Mouse (Mus musculus) kidney, embryonic 14.5 days (tissue): ENCODE results near the gene Pih1h3b. TPM values are rescaled to one million over a fixed set of nuclear protein-coding genes. Genes with fewer than 3 reads are reported as not detected.

Experiments
- ATAC-seq: fragments of 200-750 bp; cut with Nextera tagmentation; 2 replicates; pipeline ENCODE4 v1.8.0; 2017; ENCODE audit warnings: moderate number of reproducible peaks, mild to moderate bottlenecking, moderate TSS enrichment, moderate library complexity; ENCODE audit not compliant: low FRiP score, low TSS enrichment
- H3K27ac ChIP-seq: fragments of 300-500 bp; sonication (generic); 2 replicates; pipeline ENCODE4 v1.5.1; 2014; ENCODE audit warnings: low read depth, mild to moderate bottlenecking, low read length, moderate library complexity, mixed read lengths
- H3K27me3 ChIP-seq: fragments of 300-500 bp; sonication (generic); 2 replicates; pipeline ENCODE4 v1.6.1; 2014; ENCODE audit warnings: mild to moderate bottlenecking, low read length; ENCODE audit not compliant: control insufficient read depth, insufficient read depth
- H3K36me3 ChIP-seq: fragments of 300-500 bp; sonication (generic); 2 replicates; pipeline ENCODE4 v1.6.1; 2014; ENCODE audit warnings: low read length, mixed read lengths; ENCODE audit not compliant: control insufficient read depth, insufficient read depth
- H3K4me1 ChIP-seq: fragments of 300-500 bp; sonication (generic); 2 replicates; pipeline ENCODE4 v1.6.1; 2014; ENCODE audit warnings: low read length, mixed read lengths; ENCODE audit not compliant: control insufficient read depth, insufficient read depth
- H3K4me2 ChIP-seq: fragments of 300-500 bp; sonication (generic); replicated peaks from 2 replicates; pipeline ENCODE4 v1.6.1; 2014; ENCODE audit warnings: low read depth, mild to moderate bottlenecking, low read length
- H3K4me3 ChIP-seq: fragments of 300-500 bp; sonication (generic); 2 replicates; pipeline ENCODE4 v1.5.1; 2014; ENCODE audit warnings: mild to moderate bottlenecking, low read length
- H3K9ac ChIP-seq: fragments of 300-500 bp; sonication (generic); 2 replicates; pipeline ENCODE4 v1.6.1; 2014; ENCODE audit warnings: low read depth, mild to moderate bottlenecking, low read length, moderate library complexity
- H3K9me3 ChIP-seq: fragments of 300-500 bp; sonication (generic); 2 replicates; pipeline ENCODE4 v1.6.1; 2016; ENCODE audit warnings: low read length; ENCODE audit not compliant: control insufficient read depth
- WGBS: fragments of 180-500 bp; shearing (Covaris S2); extraction: QIAGEN DNeasy Blood & Tissue Kit; methylation state at CpG from one replicate; pipeline ENCODE4 v1.1.7; 2014; 5-methylcytosine and 5-hydroxymethylcytosine counted together
- polyA plus RNA-seq: library from polyadenylated mRNA; unstranded; fragments of >200 nt; fragmentation: Nextera tagmentation; extraction: Ambion mirVana; gene quantifications from 2 replicates; pipeline ENCODE4 v1.2.1, GENCODE M21; 2014

Pih1h3b gene
- not detected in 2 replicates for polyA plus RNA-seq

- peak; percentile 80 for ATAC-seq
- H3K4me2 ChIP-seq = peak within 1 kb of the TSS; percentile 37
- H3K9me3 ChIP-seq = peaks cover 10% of the 10 kb centered on the region
- 36% methylated on average over 64 of the region's 64 CpGs for whole genome bisulfite sequencing
- peaks cover 16% of the 10 kb centered on the region; the same call in 1 of the 2 replicates for H3K27me3 ChIP-seq
- H3K4me3 ChIP-seq = peak within 1 kb of the TSS; percentile 31
- H3K4me1 ChIP-seq = no peaks in the 10 kb centered on the region
- no peak within 1 kb of the TSS for H3K27ac ChIP-seq
- no peaks in the 10 kb centered on the region for H3K36me3 ChIP-seq
- no peak within 1 kb of the TSS for H3K9ac ChIP-seq
These were observed at the start of gene Pih1h3b, which contains the start of gene Nup62cl for GRCm38 (mm10) chrX:140062135-140062975. TSS of gene Pih1h3b (plus strand) at chrX:140062879. TSS of gene Nup62cl (minus strand) at chrX:140062712.

GRCm38 (mm10) chrX:140060886-140061874 is 1.5 kb upstream of the Pih1h3b start:
- H3K4me3 ChIP-seq = peak overlapping the region; percentile 31
- H3K27ac ChIP-seq = no peak overlapping the region
- H3K9ac ChIP-seq = no peak overlapping the region
- H3K4me1 ChIP-seq = no peaks in the 10 kb centered on the region
- no peaks in the 10 kb centered on the region for H3K36me3 ChIP-seq
- peaks cover 16% of the 10 kb centered on the region; the same call in 1 of the 2 replicates for H3K27me3 ChIP-seq
- peak overlapping the region; percentile 35 for H3K4me2 ChIP-seq
- 37% methylated on average over 75 of the region's 90 CpGs for WGBS
- peak; percentile 52; the same call in 1 of the 2 replicates for ATAC-seq
- peaks cover 10% of the 10 kb centered on the region for H3K9me3 ChIP-seq

GRCm38 (mm10) chrX:140082535-140082934 is 19.9 kb downstream of the Pih1h3b start:
- no peaks in the 10 kb centered on the region for H3K36me3 ChIP-seq
- H3K4me2 ChIP-seq = no peak overlapping the region
- no peak overlapping the region for H3K27ac ChIP-seq
- ATAC-seq = no peak
- no peak overlapping the region for H3K9ac ChIP-seq
- H3K4me3 ChIP-seq = no peak overlapping the region
- H3K27me3 ChIP-seq = no peaks in the 10 kb centered on the region
- H3K4me1 ChIP-seq = no peaks in the 10 kb centered on the region
- 94% methylated on average over 2 of the region's 2 CpGs for WGBS
- no peaks in the 10 kb centered on the region for H3K9me3 ChIP-seq

GRCm38 (mm10) chrX:140094066-140094465 is 31.4 kb downstream of the Pih1h3b start:
- WGBS = 80% methylated on average over 2 of the region's 2 CpGs
- no peak overlapping the region for H3K27ac ChIP-seq
- H3K4me2 ChIP-seq = no peak overlapping the region
- H3K9ac ChIP-seq = no peak overlapping the region
- H3K9me3 ChIP-seq = no peaks in the 10 kb centered on the region
- H3K36me3 ChIP-seq = no peaks in the 10 kb centered on the region
- H3K27me3 ChIP-seq = no peaks in the 10 kb centered on the region
- no peak overlapping the region for H3K4me3 ChIP-seq
- H3K4me1 ChIP-seq = no peaks in the 10 kb centered on the region
- no peak for ATAC-seq

Other genes with a start within 250 kb of the Pih1h3b start
- 8.8 and 10.8 TPM in 2 replicates for gene Morc4, start 191.2 kb upstream of the Pih1h3b start, polyA plus RNA-seq
- 4.1 and 8.9 TPM in 2 replicates for gene Rbm41, start 64.3 kb upstream of the Pih1h3b start, polyA plus RNA-seq
- 2.4 and 3.2 TPM in 2 replicates for gene Nup62cl, start 167 bp upstream of the Pih1h3b start, polyA plus RNA-seq